Mouse (Mus musculus): ENCODE results near the gene Galk1. TPM values are rescaled to one million over a fixed set of nuclear protein-coding genes. Genes with fewer than 3 reads are reported as not detected.

Galk1 gene
- total RNA-seq (2021) = 10 to 100 TPM; 67.0 to 90.6 TPM
- long read RNA-seq, experiment 1, transcript Galk1-201 (8 exons, 1,406 nt) = major isoform, 225 of 266 reads
- long read RNA-seq, experiment 1, partial matches to known transcripts = 32 of 266 reads
- long read RNA-seq, experiment 1, other reads (novel, unspliced or antisense) = 9 of 266 reads
- long read RNA-seq, experiment 2, transcript Galk1-201 (8 exons, 1,406 nt) = major isoform, 82 of 107 reads
- long read RNA-seq, experiment 2, partial matches to known transcripts = 21 of 107 reads
- long read RNA-seq, experiment 2, other reads (novel, unspliced or antisense) = 4 of 107 reads

GRCm38 (mm10) chr11:116012262-116012947, at the start of gene Galk1:
Gene Galk1 (minus strand): TSS chr11:116012719.
- DNase-seq = peak; percentile 94

DNA sequence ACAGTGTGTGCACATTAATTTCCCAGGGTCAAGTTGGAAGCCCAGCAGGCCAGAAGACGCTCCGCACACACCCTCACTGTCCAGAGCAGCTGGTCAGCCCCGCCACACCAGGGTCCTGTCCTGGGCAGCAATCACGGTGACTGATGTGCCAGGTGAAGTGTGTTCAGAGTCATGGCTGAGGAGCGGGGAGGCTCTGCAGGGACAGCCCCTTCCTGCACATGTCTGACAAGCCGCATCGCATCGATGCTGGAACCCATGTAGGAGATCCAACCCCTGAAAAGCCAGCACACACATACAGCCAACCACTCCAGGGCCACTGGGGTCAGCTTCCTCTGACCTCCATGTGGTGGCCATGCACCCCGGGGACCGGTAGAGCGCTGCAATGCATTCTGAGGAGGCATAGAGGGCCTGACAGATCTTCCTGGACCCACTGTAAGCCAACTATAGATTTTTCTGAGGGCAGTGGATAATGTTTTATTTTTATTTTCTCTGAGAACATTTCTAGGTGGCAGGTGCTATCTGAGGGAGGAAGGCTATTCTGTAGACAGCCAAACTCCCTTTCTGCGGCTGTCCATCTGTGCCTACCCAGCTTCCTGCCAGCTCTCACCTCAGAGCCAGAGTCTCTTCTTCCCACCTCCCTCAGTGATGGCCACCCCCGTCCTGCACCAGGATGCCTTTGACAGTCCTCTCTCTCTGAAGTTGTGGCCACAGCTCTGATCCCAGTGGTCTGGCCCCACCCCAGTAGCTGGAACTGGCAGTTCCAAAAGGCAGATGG, 49.3 kb upstream of the Galk1 start:
- no peak for DNase-seq

DNA sequence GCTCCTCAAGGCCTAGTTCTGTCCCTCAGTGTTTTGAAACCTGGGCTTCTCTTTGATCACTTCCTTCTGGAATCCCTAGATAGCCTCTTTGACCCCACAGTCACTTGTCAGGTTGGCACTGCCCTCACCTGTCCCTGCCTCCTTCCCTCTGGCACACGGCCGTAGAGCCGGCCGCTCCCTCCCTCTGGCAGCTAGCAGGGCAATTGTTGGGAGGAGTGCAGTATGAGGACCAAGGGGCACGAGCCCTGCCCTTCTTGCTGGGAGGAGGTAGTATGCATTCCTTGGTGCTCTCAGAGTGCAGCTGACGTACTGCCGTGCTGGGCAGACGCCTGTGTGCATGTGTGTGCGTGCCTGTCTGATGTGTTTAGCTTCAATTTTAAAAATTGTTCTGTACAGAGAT, 48.1 kb upstream of the Galk1 start:
- no peak for DNase-seq

- DNase-seq = no peak
Measured at GRCm38 (mm10) chr11:116059691-116060025, 47.1 kb upstream of the Galk1 start.

- DNase-seq = no peak
Measured at GRCm38 (mm10) chr11:116058868-116059690, 46.6 kb upstream of the Galk1 start.

DNA sequence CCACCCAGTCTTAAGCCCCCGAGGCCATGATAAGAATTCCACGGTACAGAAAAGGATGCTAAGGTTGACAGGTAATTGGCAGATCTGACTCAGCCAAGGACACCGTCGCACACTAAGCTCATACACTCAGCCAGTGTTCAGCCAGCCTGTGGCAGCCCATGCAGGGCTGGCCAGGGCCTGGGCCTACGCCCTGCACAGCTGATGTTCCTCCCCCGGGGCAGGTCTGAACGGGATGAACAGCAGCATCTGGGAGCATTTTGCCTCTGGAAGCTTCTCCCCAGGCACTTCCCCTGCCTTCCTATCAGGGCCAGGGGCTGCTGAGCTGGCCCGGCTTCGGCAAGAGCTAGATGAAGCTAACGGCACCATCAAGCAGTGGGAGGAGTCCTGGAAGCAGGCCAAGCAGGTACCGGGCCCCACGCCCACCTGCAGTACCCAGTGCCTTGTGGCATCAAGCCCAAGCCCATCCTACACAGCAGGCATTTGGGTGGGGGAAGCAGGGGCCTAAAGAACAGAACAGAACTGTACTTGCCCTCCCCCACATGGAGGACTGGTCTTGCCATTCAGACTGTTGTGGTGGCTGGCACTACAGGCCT, 45.6 kb upstream of the Galk1 start:
- DNase-seq = no peak

GRCm38 (mm10) chr11:116057237-116057881, 44.8 kb upstream of the Galk1 start:
- DNase-seq = no peak

DNA sequence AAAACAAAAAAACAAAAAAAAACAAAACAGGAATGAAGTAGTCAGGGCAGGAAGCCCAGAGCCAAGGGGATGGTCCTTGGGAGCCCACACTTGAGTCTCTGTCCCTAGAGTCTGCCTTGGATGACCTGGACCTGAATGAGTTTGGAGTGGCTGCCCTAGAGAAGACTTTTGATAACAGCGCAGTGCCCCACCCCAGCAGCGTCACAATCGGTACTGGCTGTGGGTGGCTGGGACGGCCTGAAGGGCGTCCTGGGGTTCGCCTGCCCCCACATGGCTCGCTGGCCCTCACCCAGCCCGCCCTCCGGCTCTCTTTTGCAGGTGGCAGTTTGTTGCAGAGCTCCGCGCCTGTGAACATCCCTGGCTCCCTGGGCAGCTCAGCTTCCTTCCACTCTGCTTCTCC, 43.4 kb upstream of the Galk1 start:
- DNase-seq = no peak

DNA sequence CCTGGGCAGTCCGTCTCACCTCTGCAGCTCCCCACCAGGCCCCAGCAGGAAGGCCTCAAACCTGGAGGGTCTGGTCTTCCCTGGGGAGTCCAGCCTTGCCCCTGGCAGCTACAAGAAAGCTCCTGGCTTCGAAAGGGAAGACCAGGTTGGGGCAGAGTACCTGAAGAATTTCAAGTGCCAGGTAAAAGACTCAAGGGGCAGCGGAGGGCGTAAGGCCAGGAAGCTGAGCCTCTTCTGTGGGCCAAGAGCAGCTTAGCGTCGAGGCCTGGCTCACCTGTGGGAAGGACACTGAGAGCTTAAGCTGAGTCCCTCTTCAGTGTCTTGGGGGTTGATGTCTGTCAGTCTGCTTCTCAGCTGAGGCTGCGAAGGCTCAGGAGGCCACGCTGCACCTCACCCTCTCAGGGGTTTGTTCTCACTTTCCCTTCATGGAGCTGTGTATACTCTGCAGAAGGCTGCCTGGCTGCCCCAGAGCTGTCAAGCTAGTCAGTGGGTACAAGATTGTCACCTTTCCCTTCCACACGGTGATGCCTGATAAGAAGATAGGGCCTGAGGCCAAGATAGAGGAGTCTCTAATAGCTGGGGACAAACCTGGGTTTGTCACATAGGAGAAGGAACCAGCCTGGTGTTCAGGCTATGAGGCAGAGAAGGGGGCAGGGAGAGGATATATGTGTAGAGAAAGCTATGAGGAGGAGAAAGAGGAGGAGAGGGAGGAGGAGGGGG, 41.2 kb upstream of the Galk1 start:
- DNase-seq = no peak

GRCm38 (mm10) chr11:116050196-116050595, 37.7 kb upstream of the Galk1 start:
- no peak for DNase-seq

- no peak for DNase-seq
Measured at GRCm38 (mm10) chr11:116049610-116050009, 37.1 kb upstream of the Galk1 start.

- DNase-seq = no peak
Measured at GRCm38 (mm10) chr11:116045173-116045572, 32.7 kb upstream of the Galk1 start.

- DNase-seq = no peak
Measured at GRCm38 (mm10) chr11:116043286-116043685, 30.8 kb upstream of the Galk1 start.

DNA sequence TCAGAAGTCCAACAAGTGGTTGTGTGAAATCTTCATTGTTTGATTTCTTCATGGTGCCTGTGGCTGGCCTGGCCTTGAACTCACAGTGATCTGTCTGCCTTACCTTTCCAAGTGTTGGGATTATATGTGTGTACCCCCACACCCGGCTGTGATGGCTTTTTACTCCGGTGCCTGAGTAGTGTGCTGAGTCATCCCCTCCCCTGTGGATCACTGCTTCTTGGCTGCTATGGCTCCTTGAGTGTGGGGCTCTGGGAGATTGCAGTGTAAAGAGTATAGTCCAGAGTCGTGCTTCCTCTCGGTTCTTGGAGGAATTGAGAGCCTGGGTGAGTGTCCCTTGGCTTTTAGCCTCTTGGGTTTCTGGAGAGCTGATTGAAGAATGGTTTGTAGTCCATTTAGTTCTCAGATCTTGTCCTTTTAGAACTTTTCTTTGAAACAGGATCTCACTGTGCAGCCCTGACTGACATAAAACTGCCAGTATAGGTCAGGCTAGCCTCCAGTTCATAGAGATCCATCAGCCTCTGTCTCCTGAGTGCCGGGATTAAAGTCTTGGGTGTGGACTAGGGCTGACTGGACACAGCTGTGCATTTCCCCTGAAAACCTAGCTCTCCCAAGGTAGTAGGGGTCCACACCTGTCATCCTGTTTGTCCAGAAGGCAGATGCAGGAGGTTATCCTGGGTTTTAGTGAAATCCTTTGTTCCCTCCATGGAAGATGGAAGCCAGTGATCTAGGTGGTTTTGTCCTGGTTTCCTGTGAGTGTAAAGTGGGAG, 30.0 kb upstream of the Galk1 start:
- DNase-seq = no peak

DNA sequence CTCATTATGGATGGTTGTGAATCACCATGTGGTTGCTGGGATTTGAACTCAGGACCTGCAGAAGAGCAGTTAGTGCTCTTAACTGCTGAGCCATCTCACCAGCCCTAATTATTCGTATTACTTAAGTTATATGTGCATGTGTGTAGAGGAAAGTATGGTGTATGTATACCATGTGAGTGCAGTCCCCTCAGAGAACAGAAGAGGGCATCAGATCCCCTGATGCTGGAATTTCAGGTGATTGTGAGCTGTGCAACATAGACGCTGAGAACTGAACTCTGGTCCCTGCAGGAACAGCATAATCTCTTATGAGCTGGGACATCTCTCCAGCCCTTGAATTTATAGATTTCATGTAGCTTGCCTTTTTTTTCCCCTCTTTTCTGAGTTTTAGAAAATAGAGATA, 29.3 kb upstream of the Galk1 start:
- DNase-seq = no peak

DNA sequence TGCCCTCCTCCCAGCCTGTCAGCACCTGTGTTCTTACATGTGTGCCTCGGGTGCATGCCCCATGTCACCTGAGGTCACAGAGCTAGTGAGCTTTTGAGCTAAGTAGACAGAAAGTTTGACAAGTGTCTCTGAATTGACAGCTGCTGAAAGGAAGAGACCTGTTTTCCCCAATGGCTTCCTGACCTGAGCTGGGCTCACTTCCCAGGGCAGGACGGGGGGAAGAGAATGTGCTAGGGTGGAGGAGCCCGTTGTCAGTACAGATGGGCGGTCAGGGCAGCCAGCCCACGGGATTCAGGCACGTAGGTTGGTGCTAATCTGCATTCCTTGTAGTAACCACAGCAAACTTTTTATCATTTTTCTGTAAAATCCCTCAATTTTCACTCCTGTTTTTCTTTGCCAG, 28.1 kb upstream of the Galk1 start:
- no peak for DNase-seq

GRCm38 (mm10) chr11:116037826-116038225, 25.3 kb upstream of the Galk1 start:
- no peak for DNase-seq

GRCm38 (mm10) chr11:116036671-116037070, 24.2 kb upstream of the Galk1 start:
- DNase-seq = no peak

GRCm38 (mm10) chr11:116034584-116034983, 22.1 kb upstream of the Galk1 start:
- DNase-seq = no peak

All from adrenal gland, postnatal 10 days (tissue).